Mouse (Mus musculus) mammary gland, adult 2 months (tissue): ENCODE data around the gene Shroom2. TPM values are rescaled to one million over a fixed set of nuclear protein-coding genes. Genes with fewer than 3 reads are reported as not detected.

Source experiments
- polyA plus RNA-seq: library from polyadenylated mRNA; depleted of rRNA; stranded (reverse); fragments of >200 nt; gene quantifications from 2 replicates; pipeline ENCODE4 v1.2.3, GENCODE M21; 2012; ENCODE audit warnings: low replicate concordance; rRNA removed

Gene Shroom2
- 1.9 and 2.6 TPM in 2 replicates for polyA plus RNA-seq

DNA sequence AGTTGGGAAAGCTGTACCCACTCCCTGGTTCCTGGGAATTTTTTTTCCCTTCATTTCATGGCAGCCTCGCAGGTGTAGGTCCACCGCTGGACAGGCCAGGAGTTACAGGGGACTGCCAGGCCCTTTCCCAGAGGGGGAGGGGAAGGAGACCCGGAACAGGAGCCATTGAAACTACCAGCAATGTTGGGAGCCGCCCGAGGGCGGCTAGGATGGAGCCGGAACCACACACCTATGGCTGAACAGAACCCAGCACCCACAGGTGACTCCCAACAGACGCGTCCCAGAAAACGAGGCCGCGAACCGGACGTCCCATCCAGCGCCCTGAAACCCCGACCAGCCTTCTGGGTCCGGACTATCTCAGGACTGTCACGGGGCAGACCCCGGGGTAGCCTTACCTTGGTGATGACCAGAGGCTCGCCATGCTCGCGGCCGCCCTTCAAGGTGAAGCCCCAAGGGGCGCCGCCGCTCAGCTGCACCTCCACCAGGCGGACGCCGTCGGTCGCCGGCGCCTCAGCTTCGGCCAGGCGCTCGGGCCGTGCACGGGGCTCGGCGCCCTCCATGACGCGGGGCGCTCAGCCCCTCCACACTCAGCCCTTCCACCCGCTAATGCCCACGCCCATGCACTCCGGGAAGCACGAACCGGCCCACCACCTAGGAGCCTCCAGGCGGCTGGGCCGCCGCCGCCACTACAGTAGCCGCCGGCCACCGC lies at the start of gene Shroom2:
Shroom2 (minus strand) TSS at position 575 of the 709 bp plus-strand sequence.

DNA sequence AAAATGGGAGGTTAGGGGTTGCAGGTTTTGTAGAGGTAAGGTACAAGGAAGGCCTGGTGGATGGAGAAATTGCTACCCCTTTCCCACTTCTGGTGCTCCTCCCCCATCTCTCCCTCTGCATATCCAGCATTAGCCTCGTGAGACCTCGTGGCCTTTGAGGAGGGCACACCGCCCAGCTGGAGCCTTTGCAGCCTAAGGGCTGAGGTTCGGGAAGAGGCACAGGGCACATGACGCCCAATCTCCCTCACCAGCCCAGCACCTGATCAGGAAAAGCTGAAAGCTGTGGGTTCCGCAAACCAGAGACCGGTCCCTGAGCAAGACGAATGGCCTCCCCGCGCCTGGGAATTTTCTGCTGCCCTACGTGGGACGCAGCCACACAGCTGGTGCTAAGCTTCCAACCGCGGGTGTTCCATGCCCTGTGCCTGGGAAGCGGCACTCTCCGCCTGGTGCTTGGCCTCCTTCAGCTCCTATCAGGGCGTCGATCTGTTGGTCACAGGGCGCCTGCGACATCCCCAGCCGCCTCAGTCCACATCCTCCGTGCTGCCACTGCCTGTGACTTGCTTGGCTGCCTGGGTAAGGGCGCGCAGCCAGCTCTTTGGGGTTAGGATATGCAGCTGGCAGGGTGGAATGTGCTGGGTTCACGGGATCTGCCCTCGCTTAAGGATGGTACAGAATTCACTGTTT lies 12.6 kb upstream of the Shroom2 start, which contains the start of gene Gpr143:
Gpr143 (plus strand) TSS at position 202 of the 684 bp plus-strand sequence.

DNA sequence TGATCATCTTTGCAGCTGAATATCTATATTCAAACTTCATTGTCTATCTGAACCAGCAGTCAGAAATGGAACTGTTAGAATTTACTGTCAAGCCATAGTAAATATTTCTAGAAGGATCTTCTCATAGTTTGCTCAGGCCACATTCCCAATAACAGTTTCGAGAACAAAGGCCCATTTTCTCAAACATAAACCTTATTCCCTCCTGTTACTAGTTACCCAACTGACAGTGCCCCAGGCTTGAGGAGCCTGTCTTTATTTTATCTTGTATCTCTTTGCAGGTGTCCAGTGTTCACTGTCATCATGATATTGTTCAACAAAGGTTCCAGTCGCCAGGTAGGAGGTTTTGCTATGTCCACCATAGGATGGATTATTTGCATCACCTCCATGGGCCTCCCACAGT lies 206.2 kb downstream of the Shroom2 start, which contains the start of gene Cldn34a:
Cldn34a (plus strand) TSS at position 301 of the 400 bp plus-strand sequence.

Other genes starting within 250 kb of the Shroom2 start
- not detected in 2 replicates for gene Cldn34a, start 206.1 kb downstream of the Shroom2 start, polyA plus RNA-seq
- gene Gpr143, start 12.5 kb upstream of the Shroom2 start, polyA plus RNA-seq = not detected in 2 replicates
- not detected in 2 replicates for gene Usp51, start 237.0 kb upstream of the Shroom2 start, polyA plus RNA-seq